Mouse (Mus musculus) lung, embryonic 14.5 days (tissue): ENCODE data around the gene 9130409I23Rik. TPM values are rescaled to one million over a fixed set of nuclear protein-coding genes. Genes with fewer than 3 reads are reported as not detected.
"Not testable (repeated sequence)": the region's sequence is repeated elsewhere in the genome, so short reads cannot be mapped to it uniquely, and the experiment has no call there.

Experiments
- ATAC-seq: fragments of 200-750 bp; cut with Nextera tagmentation; 2 replicates; pipeline ENCODE4 v1.8.0; 2017; ENCODE audit warnings: mild to moderate bottlenecking, moderate TSS enrichment, moderate library complexity; ENCODE audit not compliant: insufficient read depth
- DNase-seq: peaks from one replicate; pipeline ENCODE4 v3.0.0-alpha.2; 2015
- H3K27ac ChIP-seq: fragments of 300-500 bp; sonication (generic); 2 replicates; pipeline ENCODE4 v1.5.1; 2014; ENCODE audit warnings: low read depth, mild to moderate bottlenecking, moderate library complexity
- H3K27me3 ChIP-seq: fragments of 300-500 bp; sonication (generic); 2 replicates; pipeline ENCODE4 v1.6.1; 2014; ENCODE audit warnings: low read length, control low read depth; ENCODE audit not compliant: insufficient read depth
- H3K36me3 ChIP-seq: fragments of 300-500 bp; sonication (generic); 2 replicates; pipeline ENCODE4 v1.6.1; 2014; ENCODE audit warnings: control low read depth; ENCODE audit not compliant: insufficient read depth
- H3K4me1 ChIP-seq: fragments of 300-500 bp; sonication (generic); 2 replicates; pipeline ENCODE4 v1.6.1; 2014; ENCODE audit warnings: antibody characterized with exemption, control low read depth; ENCODE audit not compliant: insufficient read depth
- H3K4me2 ChIP-seq: fragments of 300-500 bp; sonication (generic); 2 replicates; pipeline ENCODE4 v1.6.1; 2014; ENCODE audit warnings: mild to moderate bottlenecking
- H3K4me3 ChIP-seq: fragments of 300-500 bp; sonication (generic); 2 replicates; pipeline ENCODE4 v1.5.1; 2014; ENCODE audit warnings: low read depth, low read length
- H3K9ac ChIP-seq: fragments of 300-500 bp; sonication (generic); 2 replicates; pipeline ENCODE4 v1.6.1; 2014
- H3K9me3 ChIP-seq: fragments of 300-500 bp; sonication (generic); 2 replicates; pipeline ENCODE4 v1.6.1; 2016; ENCODE audit warnings: low read depth, low read length, control low read depth
- CTCF ChIP-seq: IDR thresholded peaks from 2 replicates; pipeline ENCODE4 v1.5.1; 2016; ENCODE audit warnings: antibody characterized with exemption, low read depth
- WGBS: fragments of 180-500 bp; shearing (Covaris S2); extraction: QIAGEN DNeasy Blood & Tissue Kit; methylation state at CpG from one replicate; pipeline ENCODE4 v1.1.7; 2014; 5-methylcytosine and 5-hydroxymethylcytosine counted together
- polyA plus RNA-seq: library from polyadenylated mRNA; unstranded; fragments of >200 nt; fragmentation: Nextera tagmentation; extraction: Ambion mirVana; gene quantifications from 2 replicates; pipeline ENCODE4 v1.2.1, GENCODE M21; 2014

The 9130409I23Rik gene
- polyA plus RNA-seq, 1 experiment from 2014 or later = 0.09 TPM

DNA sequence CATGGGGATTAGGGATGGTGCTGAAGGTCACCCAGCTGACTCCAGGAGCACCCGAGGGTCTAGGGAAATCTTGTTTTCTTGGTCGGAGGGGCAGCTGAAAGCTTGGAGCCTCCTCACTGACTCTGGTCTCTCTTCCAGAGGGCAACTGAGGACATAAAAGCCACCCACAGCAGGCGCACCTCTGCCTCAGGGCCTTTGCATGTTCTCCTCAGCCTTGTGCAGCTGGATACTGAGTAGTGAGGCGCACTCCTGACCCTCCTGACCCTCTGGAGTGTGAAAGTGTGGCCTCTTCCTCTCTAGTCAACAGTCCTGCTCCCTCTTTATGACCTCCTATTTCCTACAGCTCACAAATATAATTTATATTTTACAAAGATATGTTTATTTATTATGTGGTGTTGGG is 35.0 kb upstream of the 9130409I23Rik start:
- 0 out of 2 replicates have a peak, but pooled peaks cover 4% of the 10 kb centered on the region for H3K4me1 ChIP-seq
- WGBS = 74% methylated on average over 4 of the region's 4 CpGs
- peak; percentile 24 for DNase-seq
- no peak for TF ChIP-seq CTCF
- H3K36me3 ChIP-seq = no peaks in the 10 kb centered on the region
- peak overlapping the region; percentile 91 for H3K4me2 ChIP-seq
- H3K9me3 ChIP-seq = no peaks in the 10 kb centered on the region
- H3K9ac ChIP-seq = no peak overlapping the region
- H3K4me3 ChIP-seq = no peak overlapping the region
- H3K27ac ChIP-seq = no peak overlapping the region
- no peak for ATAC-seq
- no peaks in the 10 kb centered on the region for H3K27me3 ChIP-seq

DNA sequence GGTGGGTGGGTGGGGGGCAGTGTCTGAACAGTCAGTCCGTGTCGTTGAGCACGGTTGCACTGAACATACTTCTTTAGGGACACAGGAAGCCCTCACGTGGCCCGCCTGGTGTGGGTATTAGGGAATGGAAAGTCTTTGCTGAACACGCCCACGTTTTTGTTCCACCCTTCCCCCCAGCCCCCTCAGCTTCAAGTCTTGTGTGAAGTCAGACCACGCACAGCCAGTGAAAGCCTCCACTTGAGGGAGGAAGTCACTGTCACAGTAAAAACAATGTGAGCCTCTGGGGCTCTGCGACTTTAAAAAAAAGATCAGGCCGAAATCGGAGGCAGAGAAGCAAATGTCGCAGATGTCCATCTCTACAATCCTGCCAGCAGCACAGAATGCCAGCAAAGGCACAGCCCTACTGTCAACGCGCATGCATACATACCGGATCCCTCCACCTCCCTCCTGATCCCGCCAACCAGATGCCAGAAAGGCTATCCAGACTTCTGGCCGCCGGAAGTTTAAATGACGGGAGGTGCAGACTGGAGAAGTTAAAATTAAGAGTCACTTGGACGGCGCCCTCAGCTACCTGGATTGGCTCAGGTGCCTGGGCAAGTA is 34.4 kb upstream of the 9130409I23Rik start:
- Histone ChIP-seq H3K4me3 (peak overlapping the region; percentile 41), H3K4me1 (0 out of 2 replicates have a peak, but pooled peaks cover 4% of the 10 kb centered on the region), H3K9me3 (no peaks in the 10 kb centered on the region), H3K27me3 (no peaks in the 10 kb centered on the region), H3K36me3 (no peaks in the 10 kb centered on the region), H3K27ac (0 out of 2 replicates have a peak overlapping the region, but pooled peaks have one; percentile 33), H3K4me2 (peak overlapping the region; percentile 91), H3K9ac (peak overlapping the region; percentile 29; the same call in 1 of the 2 replicates)
- ATAC-seq (peak; percentile 62), DNase-seq (peak; percentile 71)
- 2% methylated on average over 21 of the region's 21 CpGs for WGBS
- TF ChIP-seq CTCF = 0 out of 2 replicates have a peak, but pooled peaks have one; percentile 5

DNA sequence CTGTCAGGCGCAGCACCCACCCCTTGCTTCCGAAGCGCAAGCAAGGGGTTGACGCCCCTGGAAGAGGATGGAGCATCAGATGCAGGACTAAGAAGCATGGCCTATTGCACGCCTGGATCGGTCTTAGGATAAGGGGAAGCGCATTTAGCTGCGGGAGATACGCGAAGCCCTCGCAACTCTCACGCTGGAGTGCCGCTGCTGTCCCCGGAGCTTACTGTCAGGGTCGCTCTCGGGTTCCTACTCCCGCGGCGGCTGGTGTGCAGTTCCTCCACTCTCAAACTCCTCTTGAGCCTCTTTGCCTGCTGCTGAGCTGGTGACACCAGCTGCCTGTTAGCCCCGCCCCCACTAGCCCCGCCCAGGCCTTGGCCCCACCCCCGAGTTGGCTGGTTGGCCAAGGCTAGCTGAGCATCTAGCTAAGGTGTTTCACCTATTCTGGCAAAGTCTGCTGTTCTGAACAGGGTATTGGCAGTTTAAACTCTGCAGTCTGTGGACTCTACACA is 33.8 kb upstream of the 9130409I23Rik start:
- Histone ChIP-seq H3K4me3 (peak overlapping the region; percentile 41), H3K4me2 (peak overlapping the region; percentile 91), H3K9me3 (no peaks in the 10 kb centered on the region), H3K4me1 (0 out of 2 replicates have a peak, but pooled peaks cover 4% of the 10 kb centered on the region), H3K9ac (peak overlapping the region; percentile 29; the same call in 1 of the 2 replicates), H3K27ac (no peak overlapping the region; the same call in 1 of the 2 replicates), H3K36me3 (no peaks in the 10 kb centered on the region), H3K27me3 (no peaks in the 10 kb centered on the region)
- TF ChIP-seq CTCF = no peak
- ATAC-seq (peak; percentile 81), DNase-seq (peak; percentile 74)
- WGBS = under 1% methylated on average over 22 of the region's 22 CpGs

DNA sequence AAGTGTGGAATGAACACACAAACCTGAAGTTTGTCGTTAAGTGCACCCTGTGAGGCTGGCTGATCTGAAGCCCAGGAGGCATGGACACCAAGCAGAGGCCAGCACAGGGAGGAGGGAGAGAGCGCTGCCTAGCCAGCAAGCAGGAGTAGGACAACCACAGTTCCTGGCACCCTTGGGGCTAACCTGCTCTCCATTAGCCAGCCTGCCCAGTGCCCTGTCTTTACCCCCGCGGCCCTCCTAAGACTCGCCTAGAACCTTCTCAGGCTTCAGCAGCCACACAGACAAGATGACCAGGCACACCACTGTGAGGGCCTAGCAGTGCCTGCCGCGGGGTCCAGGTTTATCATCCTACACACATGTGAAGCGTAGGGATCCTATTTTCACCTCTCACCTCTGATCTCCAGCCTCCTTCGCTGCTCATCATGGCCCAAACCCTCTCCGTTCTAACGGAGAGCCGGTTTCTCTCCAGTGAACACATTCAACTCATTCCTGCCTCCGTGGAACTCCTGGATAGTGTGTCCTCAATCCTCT is 33.1 kb upstream of the 9130409I23Rik start:
- H3K9ac ChIP-seq = no peak overlapping the region
- no peak for TF ChIP-seq CTCF
- no peak overlapping the region for H3K4me3 ChIP-seq
- 67% methylated on average over 13 of the region's 13 CpGs for WGBS
- H3K27ac ChIP-seq = no peak overlapping the region
- H3K27me3 ChIP-seq = no peaks in the 10 kb centered on the region
- no peak overlapping the region for H3K4me2 ChIP-seq
- no peak for DNase-seq
- H3K9me3 ChIP-seq = no peaks in the 10 kb centered on the region
- ATAC-seq = no peak
- H3K4me1 ChIP-seq = 0 out of 2 replicates have a peak, but pooled peaks cover 4% of the 10 kb centered on the region
- H3K36me3 ChIP-seq = no peaks in the 10 kb centered on the region

DNA sequence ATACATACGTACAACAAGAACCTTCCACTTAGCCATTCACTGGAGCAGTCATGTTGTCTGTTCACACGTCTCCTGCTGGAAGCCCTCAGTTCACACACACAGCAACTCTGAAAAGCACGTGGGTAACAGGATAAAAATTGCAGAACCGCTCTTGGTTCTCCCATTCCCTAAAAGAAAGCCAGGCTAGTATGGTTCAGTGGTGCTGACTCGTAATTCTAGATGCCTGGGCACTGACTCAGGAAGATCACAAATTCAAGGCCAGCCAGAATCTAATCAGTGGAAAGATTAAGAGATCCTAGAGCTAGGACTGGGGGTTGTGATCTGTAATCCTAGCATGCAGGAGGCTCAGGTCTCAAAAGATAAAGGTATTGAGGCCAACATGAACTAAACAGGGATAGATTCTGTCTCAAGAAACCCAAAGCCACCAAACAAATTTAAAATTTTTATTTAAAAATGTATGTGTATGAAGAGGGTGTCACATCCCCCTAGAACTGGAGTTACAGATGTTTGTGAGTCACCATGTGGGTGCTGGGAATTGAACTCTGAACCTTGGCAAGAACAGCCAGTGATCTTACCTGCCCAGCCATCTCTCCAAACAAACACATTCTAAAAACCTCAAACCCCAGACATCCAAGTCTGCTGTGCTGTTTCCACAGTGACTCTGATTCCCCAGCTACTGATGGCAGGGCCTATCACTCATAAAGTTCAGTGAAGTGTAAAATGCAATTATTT is 30.1 kb upstream of the 9130409I23Rik start, which contains the start of gene Ephx1:
Ephx1 (minus strand) TSS at position 149 of the 732 bp plus-strand sequence.
- no peak for ATAC-seq
- no peak for DNase-seq

DNA sequence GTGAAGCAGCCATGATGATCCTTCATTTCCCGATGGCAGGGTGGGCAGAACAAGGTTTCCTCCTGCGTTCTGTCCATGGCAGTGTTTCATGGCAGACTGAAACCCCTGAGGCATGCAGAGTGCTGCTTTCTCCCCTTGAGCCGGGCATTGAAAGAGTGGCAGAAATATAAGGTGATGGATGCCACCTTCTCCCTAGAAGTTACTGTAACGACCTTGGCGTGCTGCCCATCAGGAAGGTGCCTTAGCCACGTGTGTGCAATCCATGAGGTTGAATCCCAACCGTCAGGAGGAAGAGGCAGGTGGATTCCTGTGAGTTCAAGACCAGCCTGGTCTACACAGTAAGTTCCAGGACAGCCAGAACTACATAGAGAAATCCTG is 29.6 kb upstream of the 9130409I23Rik start:
- H3K9me3 ChIP-seq = no peaks in the 10 kb centered on the region
- no peaks in the 10 kb centered on the region for H3K4me1 ChIP-seq
- 62% methylated on average over 7 of the region's 7 CpGs for WGBS
- no peak for DNase-seq
- no peaks in the 10 kb centered on the region for H3K36me3 ChIP-seq
- no peak for TF ChIP-seq CTCF
- H3K4me3 ChIP-seq = no peak overlapping the region
- H3K9ac ChIP-seq = no peak overlapping the region
- no peaks in the 10 kb centered on the region for H3K27me3 ChIP-seq
- H3K4me2 ChIP-seq = no peak overlapping the region
- no peak for ATAC-seq
- no peak overlapping the region for H3K27ac ChIP-seq

More for the DNA sequence above, 30.1 kb upstream of the 9130409I23Rik start, which contains the start of gene Ephx1:
- Histone ChIP-seq H3K27me3 (no peaks in the 10 kb centered on the region), H3K9ac (no peak within 1 kb of the TSS), H3K9me3 (no peaks in the 10 kb centered on the region), H3K4me3 (no peak within 1 kb of the TSS), H3K27ac (no peak within 1 kb of the TSS), H3K4me2 (no peak within 1 kb of the TSS), H3K36me3 (no peaks in the 10 kb centered on the region), H3K4me1 (0 out of 2 replicates have a peak, but pooled peaks cover 4% of the 10 kb centered on the region)
- TF ChIP-seq CTCF = no peak
- 38% methylated on average over 5 of the region's 5 CpGs for WGBS

DNA sequence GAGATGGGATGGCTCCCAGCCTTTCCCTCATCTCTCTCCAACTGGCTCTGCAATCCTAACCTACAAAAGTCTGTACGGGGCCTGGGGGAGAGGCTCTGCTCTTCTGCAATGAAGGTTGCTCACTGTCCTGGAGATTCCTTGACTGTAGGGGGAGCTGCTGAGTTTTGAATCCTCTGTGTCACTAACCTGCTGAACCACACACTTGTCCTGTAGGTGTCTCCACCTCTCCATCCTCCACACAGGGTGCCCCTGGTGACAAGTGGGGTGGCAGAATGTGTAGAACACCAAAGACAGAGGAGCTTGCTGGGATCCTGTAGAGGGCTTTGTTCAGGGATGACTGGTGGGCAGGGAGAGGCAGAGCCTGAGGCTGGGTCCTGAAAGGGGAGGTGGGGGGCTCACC is 28.8 kb upstream of the 9130409I23Rik start:
- DNase-seq (peak; percentile 74), ATAC-seq (no peak)
- Histone ChIP-seq H3K27me3 (no peaks in the 10 kb centered on the region), H3K9me3 (no peaks in the 10 kb centered on the region), H3K36me3 (no peaks in the 10 kb centered on the region), H3K4me2 (no peak overlapping the region), H3K4me3 (no peak overlapping the region), H3K4me1 (no peaks in the 10 kb centered on the region), H3K27ac (no peak overlapping the region), H3K9ac (no peak overlapping the region)
- 13% methylated on average over 1 of the region's 1 CpGs for WGBS
- TF ChIP-seq CTCF = peak; percentile 75

DNA sequence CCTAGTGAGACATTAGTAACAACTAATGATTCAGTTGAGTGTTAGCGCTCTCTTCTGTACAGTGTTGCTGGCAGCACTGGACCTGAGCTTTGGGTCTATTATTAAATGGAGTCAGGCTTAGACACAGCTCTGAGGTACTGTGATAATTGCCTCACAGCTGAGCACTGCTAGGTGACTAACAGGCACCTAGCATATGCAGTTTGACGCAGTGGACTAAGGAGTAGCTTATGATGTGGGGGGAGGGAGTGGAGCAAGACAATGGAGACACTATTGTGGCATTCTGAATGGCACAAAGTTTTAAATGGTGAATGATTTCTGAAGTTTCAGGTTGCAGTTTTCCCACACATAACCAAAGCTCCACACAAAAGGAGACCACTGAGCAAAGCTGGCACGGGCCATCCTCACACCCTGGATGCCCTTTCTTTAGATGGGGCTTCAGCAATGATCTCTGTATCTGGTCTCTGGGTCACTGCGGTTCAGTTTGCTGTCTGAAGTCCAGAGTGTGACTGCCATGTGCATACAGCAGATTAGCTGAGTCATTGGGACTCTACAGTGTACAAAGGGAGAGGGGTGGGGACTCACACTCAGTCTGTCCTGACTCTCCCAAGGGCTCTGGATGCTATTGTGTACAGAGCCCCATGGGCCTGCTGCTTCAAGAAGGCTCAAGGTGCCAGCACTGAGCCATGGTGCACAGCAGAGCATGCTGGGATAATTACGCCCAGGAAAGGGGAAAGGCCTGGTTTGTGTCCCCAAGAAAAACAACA is 15.8 kb upstream of the 9130409I23Rik start:
- H3K27ac ChIP-seq, H3K9ac ChIP-seq, H3K4me3 ChIP-seq, DNase-seq, H3K9me3 ChIP-seq, ATAC-seq, H3K36me3 ChIP-seq, H3K27me3 ChIP-seq, H3K4me1 ChIP-seq, H3K4me2 ChIP-seq: not testable (repeated sequence)
- 83% methylated on average over 5 of the region's 5 CpGs for WGBS
